ENCODE assay signal across 7 mouse cellular contexts in the genomic region with DNA sequence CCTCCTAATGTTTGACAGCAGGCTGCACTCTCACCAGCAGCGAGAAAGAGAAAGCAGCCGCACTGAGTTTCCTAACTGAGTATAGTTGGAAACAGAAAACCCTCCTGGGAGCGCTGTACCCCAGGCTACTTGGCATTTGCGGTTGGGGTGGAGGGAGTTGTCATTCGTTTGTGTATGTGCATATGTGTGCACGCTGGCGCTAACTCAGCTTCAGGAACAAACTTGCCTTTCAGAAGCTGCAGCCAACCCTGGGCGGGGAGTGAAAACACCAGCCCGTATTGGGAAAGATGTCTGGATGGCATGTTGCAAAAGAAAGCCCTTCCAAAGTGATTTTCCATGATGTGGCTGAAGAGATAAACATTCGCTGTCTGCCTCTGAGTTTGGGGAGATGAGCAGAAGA. TPM values are rescaled to one million over a fixed set of nuclear protein-coding genes. Genes with fewer than 3 reads are reported as not detected.
DNase-seq lines count a peak whose midpoint lies in the region; ATAC-seq lines count a peak whose summit lies in the region.

No protein-coding gene starts in this region.

- peak; percentile 79 for ATAC-seq in embryonic facial prominence, embryonic 15.5 days (ENCODE audit: insufficient number of reproducible peaks, low FRiP score, low TSS enrichment, low read depth)

- H3K4me1 ChIP-seq in embryonic facial prominence, embryonic 15.5 days: peaks cover 25% of the 10 kb centered on the region

- no peak overlapping the region for H3K9ac ChIP-seq in embryonic facial prominence, embryonic 15.5 days

- no peaks in the 10 kb centered on the region for H3K27me3 ChIP-seq in embryonic facial prominence, embryonic 15.5 days

- DNase-seq in ovary, postnatal 36 days (ENCODE audit: low spot score): peak; percentile 28
- no peak for DNase-seq in ovary, postnatal 10 days (ENCODE audit: low spot score)
- DNase-seq in kidney, adult 9 months: peak; percentile 37
- peak; percentile 78 for DNase-seq in lung, postnatal 10 days
- DNase-seq in MN1 (ENCODE audit: low spot score): no peak
- no peak for DNase-seq in layer of hippocampus, adult 11-12 months (ENCODE audit: low spot score)

- H3K27ac ChIP-seq in embryonic facial prominence, embryonic 15.5 days (replicated peaks): peak overlapping the region; percentile 85

- no peaks in the 10 kb centered on the region for H3K36me3 ChIP-seq in embryonic facial prominence, embryonic 15.5 days

- H3K9me3 ChIP-seq in embryonic facial prominence, embryonic 15.5 days (replicated peaks): no peaks in the 10 kb centered on the region

- peak overlapping the region; percentile 25 for H3K4me3 ChIP-seq in embryonic facial prominence, embryonic 15.5 days (replicated peaks)

- 8% methylated on average over 10 of the region's 10 CpGs for WGBS in embryonic facial prominence, embryonic 15.5 days

- H3K4me2 ChIP-seq in embryonic facial prominence, embryonic 15.5 days (replicated peaks): peak overlapping the region; percentile 45

RNA-seq across cellular contexts. Expression of a gene that starts 0.3 kb away (rescaled TPM):
- 39.7 and 46.0 TPM in 2 replicates for polyA plus RNA-seq in embryonic facial prominence, embryonic 15.5 days (2015; fragmentation: Nextera tagmentation; extraction: Ambion mirVana)

RNA-seq across cellular contexts. Expression of a gene that starts 4.1 kb away (rescaled TPM):
- 128 and 131 TPM in 2 replicates for polyA plus RNA-seq in embryonic facial prominence, embryonic 15.5 days (2015; fragmentation: Nextera tagmentation; extraction: Ambion mirVana)

RNA-seq across cellular contexts. Expression of a gene that starts 56.8 kb away (rescaled TPM):
- 57.4 and 59.7 TPM in 2 replicates for polyA plus RNA-seq in embryonic facial prominence, embryonic 15.5 days (2015; fragmentation: Nextera tagmentation; extraction: Ambion mirVana)

Comparison
In these comparisons a context has a peak if more than half of its experiments do, and no peak if none do; other contexts are left out.
1. DNase-seq: peak in ovary, postnatal 36 days (single experiment), kidney, adult 9 months (single experiment) and lung, postnatal 10 days (single experiment); none in ovary, postnatal 10 days (single experiment), MN1 (single experiment) and layer of hippocampus, adult 11-12 months (single experiment).